Mouse (Mus musculus) heart, postnatal 0 days (tissue): ENCODE measurements at regions not wholly inside any gene's neighbourhood (a gene's known extent, or its start where the extent isn't known, plus 50 kb on each side); places are given as distances from the start of the nearest gene placed in this dataset.

Experiments used
- CTCF ChIP-seq: IDR thresholded peaks from 2 replicates; pipeline ENCODE4 v1.5.1; 2016; ENCODE audit warnings: antibody characterized with exemption, control low read depth, low read depth
- EP300 ChIP-seq: IDR thresholded peaks from 2 replicates; pipeline ENCODE4 v1.6.1; 2016; ENCODE audit warnings: antibody characterized with exemption, low read depth

DNA sequence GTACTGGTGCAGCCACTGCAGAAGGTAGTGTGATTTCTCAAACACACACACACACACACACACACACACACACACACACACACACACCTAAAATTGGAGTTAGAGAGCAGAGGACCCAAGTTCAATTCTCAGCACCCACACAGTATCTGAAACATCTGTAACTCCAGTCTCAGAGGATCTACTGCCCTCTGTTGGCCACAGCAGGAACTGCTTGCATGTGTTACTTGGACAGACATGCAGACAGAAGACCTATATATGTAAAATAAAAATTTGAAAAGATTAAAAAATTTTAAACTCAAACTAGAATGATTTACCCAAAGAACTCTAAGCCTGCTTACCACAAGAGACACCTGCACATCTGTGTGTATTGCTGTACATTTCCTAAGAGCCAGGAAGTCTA is 185.9 kb upstream of the Rapgef5 start:
- no peak for TF ChIP-seq CTCF
- TF ChIP-seq EP300, result no peak
